Mouse (Mus musculus): ENCODE results near the gene Hsd17b1.

The Hsd17b1 gene

GRCm38 (mm10) chr11:101128996-101129577 is 50.9 kb downstream of the Hsd17b1 start:
- no peak for DNase-seq (ENCODE audit: low spot score)
